Mouse (Mus musculus) lung, postnatal 0 days (tissue): ENCODE measurements around the gene Ninj1. TPM values are rescaled to one million over a fixed set of nuclear protein-coding genes. Genes with fewer than 3 reads are reported as not detected.

Experiments used
- ATAC-seq: fragments of 200-750 bp; cut with Nextera tagmentation; 2 replicates; pipeline ENCODE4 v1.8.0; 2017; ENCODE audit warnings: moderate library complexity
- DNase-seq: peaks from one replicate; pipeline ENCODE4 v3.0.0-alpha.2; 2016; ENCODE audit warnings: low spot score
- H3K27ac ChIP-seq: fragments of 300-500 bp; sonication (generic); 2 replicates; pipeline ENCODE4 v1.5.1; 2014; ENCODE audit warnings: antibody characterized with exemption, mild to moderate bottlenecking, low read length, mixed read lengths
- H3K27me3 ChIP-seq: fragments of 300-500 bp; sonication (generic); replicated peaks from 2 replicates; pipeline ENCODE4 v1.6.1; 2014; ENCODE audit warnings: low read length, mixed read lengths; ENCODE audit not compliant: insufficient read depth
- H3K36me3 ChIP-seq: fragments of 300-500 bp; sonication (generic); 2 replicates; pipeline ENCODE4 v1.6.1; 2014; ENCODE audit warnings: low read length, mixed read lengths; ENCODE audit not compliant: insufficient read depth
- H3K4me1 ChIP-seq: fragments of 300-500 bp; sonication (generic); 2 replicates; pipeline ENCODE4 v1.6.1; 2014; ENCODE audit warnings: antibody characterized with exemption, low read depth, low read length, mixed read lengths; ENCODE audit not compliant: insufficient read depth
- H3K4me2 ChIP-seq: fragments of 300-500 bp; sonication (generic); replicated peaks from 2 replicates; pipeline ENCODE4 v1.6.1; 2014; ENCODE audit warnings: low read depth, mild to moderate bottlenecking, low read length, moderate library complexity, mixed read lengths
- H3K4me3 ChIP-seq: fragments of 300-500 bp; sonication (generic); 2 replicates; pipeline ENCODE4 v1.5.1; 2014; ENCODE audit warnings: low read depth, low read length
- H3K9ac ChIP-seq: fragments of 300-500 bp; sonication (generic); replicated peaks from 2 replicates; pipeline ENCODE4 v1.6.1; 2014; ENCODE audit warnings: low read depth, mild to moderate bottlenecking
- H3K9me3 ChIP-seq: fragments of 300-500 bp; sonication (generic); 2 replicates; pipeline ENCODE4 v1.6.1; 2016; ENCODE audit warnings: low read length, mixed read lengths
- CTCF ChIP-seq: IDR thresholded peaks from 2 replicates; pipeline ENCODE4 v1.5.1; 2016; ENCODE audit warnings: antibody characterized with exemption, mild to moderate bottlenecking
- EP300 ChIP-seq: IDR thresholded peaks from 2 replicates; pipeline ENCODE4 v1.6.1; 2016; ENCODE audit warnings: antibody characterized with exemption, mild to moderate bottlenecking, control low read depth
- whole genome bisulfite sequencing: fragments of 180-500 bp; shearing (Covaris S2); extraction: QIAGEN DNeasy Blood & Tissue Kit; methylation state at CpG from one replicate; pipeline ENCODE4 v1.1.7; 2014; 5-methylcytosine and 5-hydroxymethylcytosine counted together
- polyA plus RNA-seq: library from polyadenylated mRNA; unstranded; fragments of >200 nt; fragmentation: Nextera tagmentation; extraction: Ambion mirVana; gene quantifications from 2 replicates; pipeline ENCODE4 v1.2.1, GENCODE M21; 2015

Ninj1 gene
- 66.3 and 72.0 TPM in 2 replicates for polyA plus RNA-seq

GRCm38 (mm10) chr13:49187288-49188218, at the start of gene Ninj1:
Ninj1 (plus strand) TSS chr13:49187485.
- ATAC-seq (peak; percentile 96), DNase-seq (peak; percentile 91)
- WGBS = under 1% methylated on average over 40 of the region's 87 CpGs
- Histone ChIP-seq H3K4me3 (peak within 1 kb of the TSS; percentile 83), H3K9ac (peak within 1 kb of the TSS; percentile 79), H3K27ac (peak within 1 kb of the TSS; percentile 91), H3K27me3 (no peaks in the 10 kb centered on the region), H3K4me2 (peak within 1 kb of the TSS; percentile 100), H3K4me1 (peaks cover 24% of the 10 kb centered on the region), H3K36me3 (no peaks in the 10 kb centered on the region), H3K9me3 (no peaks in the 10 kb centered on the region)
- 0 out of 2 replicates have a peak, but pooled peaks have one; percentile 1 for TF ChIP-seq CTCF
- TF ChIP-seq EP300 = no peak

- ATAC-seq (peak; percentile 74), DNase-seq (peak; percentile 55)
- Histone ChIP-seq H3K27ac (no peak overlapping the region), H3K36me3 (no peaks in the 10 kb centered on the region), H3K4me3 (no peak overlapping the region), H3K27me3 (peaks cover 6% of the 10 kb centered on the region; the same call in 1 of the 2 replicates), H3K4me1 (no peaks in the 10 kb centered on the region), H3K9me3 (no peaks in the 10 kb centered on the region), H3K9ac (no peak overlapping the region), H3K4me2 (no peak overlapping the region)
- WGBS = 29% methylated on average over 4 of the region's 4 CpGs
- no peak for TF ChIP-seq EP300
- TF ChIP-seq CTCF = no peak
These were observed 46.7 kb upstream of the Ninj1 start for GRCm38 (mm10) chr13:49140567-49140966.

GRCm38 (mm10) chr13:49142396-49142795, 44.9 kb upstream of the Ninj1 start:
- 76% methylated on average over 5 of the region's 5 CpGs for WGBS
- TF ChIP-seq EP300 = no peak
- no peak for TF ChIP-seq CTCF

GRCm38 (mm10) chr13:49143323-49143722, 44.0 kb upstream of the Ninj1 start:
- 74% methylated on average over 7 of the region's 7 CpGs for WGBS
- DNase-seq (no peak), ATAC-seq (no peak)
- TF ChIP-seq EP300 (no peak), CTCF (no peak)
- Histone ChIP-seq H3K27ac (no peak overlapping the region), H3K27me3 (peaks cover 30% of the 10 kb centered on the region), H3K9me3 (no peaks in the 10 kb centered on the region), H3K4me1 (peaks cover 3% of the 10 kb centered on the region; the same call in 1 of the 2 replicates), H3K4me3 (no peak overlapping the region), H3K9ac (no peak overlapping the region), H3K4me2 (no peak overlapping the region), H3K36me3 (no peaks in the 10 kb centered on the region)

More at GRCm38 (mm10) chr13:49142396-49142795, 44.9 kb upstream of the Ninj1 start:
- H3K36me3 ChIP-seq = no peaks in the 10 kb centered on the region
- no peak overlapping the region for H3K27ac ChIP-seq
- DNase-seq (no peak), ATAC-seq (no peak)
- H3K4me2 ChIP-seq = no peak overlapping the region
- peaks cover 1% of the 10 kb centered on the region; the same call in 1 of the 2 replicates for H3K4me1 ChIP-seq
- H3K9me3 ChIP-seq = no peaks in the 10 kb centered on the region
- H3K4me3 ChIP-seq = no peak overlapping the region
- no peak overlapping the region for H3K9ac ChIP-seq
- H3K27me3 ChIP-seq = peaks cover 22% of the 10 kb centered on the region

GRCm38 (mm10) chr13:49144451-49144850, 42.8 kb upstream of the Ninj1 start:
- H3K4me2 ChIP-seq = no peak overlapping the region
- no peaks in the 10 kb centered on the region for H3K9me3 ChIP-seq
- no peaks in the 10 kb centered on the region for H3K36me3 ChIP-seq
- H3K4me3 ChIP-seq = no peak overlapping the region
- peaks cover 3% of the 10 kb centered on the region; the same call in 1 of the 2 replicates for H3K4me1 ChIP-seq
- no peak overlapping the region for H3K27ac ChIP-seq
- H3K27me3 ChIP-seq = peaks cover 32% of the 10 kb centered on the region
- no peak for ATAC-seq
- DNase-seq = no peak
- WGBS = 55% methylated on average over 6 of the region's 6 CpGs
- H3K9ac ChIP-seq = no peak overlapping the region
- no peak for TF ChIP-seq CTCF
- no peak for TF ChIP-seq EP300

GRCm38 (mm10) chr13:49145396-49145795, 41.9 kb upstream of the Ninj1 start:
- TF ChIP-seq CTCF (no peak), EP300 (no peak)
- no peak overlapping the region for H3K27ac ChIP-seq
- DNase-seq (no peak), ATAC-seq (no peak)
- WGBS = 57% methylated on average over 7 of the region's 7 CpGs
- no peak overlapping the region for H3K4me2 ChIP-seq
- H3K4me1 ChIP-seq = peaks cover 3% of the 10 kb centered on the region; the same call in 1 of the 2 replicates
- no peak overlapping the region for H3K9ac ChIP-seq
- H3K27me3 ChIP-seq = peaks cover 33% of the 10 kb centered on the region
- no peaks in the 10 kb centered on the region for H3K36me3 ChIP-seq
- no peak overlapping the region for H3K4me3 ChIP-seq
- H3K9me3 ChIP-seq = no peaks in the 10 kb centered on the region
